Mouse (Mus musculus) adrenal gland, adult 2 months (tissue): ENCODE data around the gene Foxo3. TPM values are rescaled to one million over a fixed set of nuclear protein-coding genes. Genes with fewer than 3 reads are reported as not detected.
A peak's percentile ranks its signal among the peaks of the same experiment; 100 is the strongest.

ENCODE experiments used
- DNase-seq: peaks from one replicate; pipeline ENCODE4 v3.0.0; 2021
- polyA plus RNA-seq: library from polyadenylated mRNA; depleted of rRNA; stranded (reverse); fragments of >200 nt; gene quantifications from 2 replicates; pipeline ENCODE4 v1.2.3, GENCODE M21; 2012
- total RNA-seq, 2 experiments: library from RNA; stranded (reverse); gene quantifications; 2 replicates each; pipeline ENCODE4 v1.2.3; 2021

Gene Foxo3
- total and polyA plus RNA-seq, 3 experiments, result 39.7 to 76.1 (median 55.6) TPM

- DNase-seq, result no peak
Measured at GRCm38 (mm10) chr10:42275871-42276501, 569 bp downstream of the Foxo3 start.

GRCm38 (mm10) chr10:42275401-42275870, 1.1 kb downstream of the Foxo3 start:
- DNase-seq, result peak; percentile 79

- peak; percentile 71 for DNase-seq
Measured at GRCm38 (mm10) chr10:42274712-42275400, 1.7 kb downstream of the Foxo3 start.

DNA sequence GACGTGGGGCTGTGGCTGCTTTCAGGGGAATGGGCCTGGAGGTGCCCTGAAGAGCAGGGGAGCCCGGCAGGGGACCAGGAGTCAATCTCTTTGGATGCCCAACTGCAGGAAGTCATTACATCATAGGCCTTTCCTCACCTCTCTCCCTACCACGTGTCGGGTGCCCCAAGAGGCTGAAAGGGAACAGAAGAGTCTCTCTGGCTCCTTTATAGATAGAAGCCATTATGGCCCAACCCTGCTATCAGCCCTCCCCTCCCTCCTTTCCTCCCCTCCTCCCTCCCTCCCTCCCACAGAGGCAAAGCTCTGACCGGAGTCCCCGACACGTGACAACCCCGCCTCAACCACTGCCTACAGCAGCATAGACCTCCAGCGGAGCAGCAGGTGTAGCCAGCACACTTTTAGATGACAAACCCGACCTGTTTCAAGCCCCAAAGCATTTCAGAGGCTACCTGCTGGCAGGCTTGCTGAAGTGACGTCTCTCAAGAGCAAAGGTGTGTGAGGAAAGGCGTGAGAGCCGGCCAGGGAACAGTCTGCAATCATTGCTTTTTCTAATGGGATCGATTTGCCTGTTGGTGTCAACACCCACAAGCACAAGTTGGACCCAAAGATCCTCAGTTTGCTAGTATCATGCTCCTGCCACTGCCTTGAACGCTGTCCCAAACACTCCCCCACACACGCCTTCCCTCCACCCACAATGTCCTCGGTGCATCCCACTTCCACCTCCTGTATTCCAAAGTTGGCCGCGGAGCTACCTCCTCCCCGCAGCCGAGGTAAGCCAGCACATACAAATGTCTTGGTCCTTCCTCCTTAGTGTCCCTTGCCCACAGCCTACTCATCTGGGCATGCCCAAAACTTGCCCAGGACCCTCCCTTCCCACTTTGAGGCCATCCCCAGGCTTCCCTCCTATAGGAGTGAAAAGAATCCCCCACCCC, 2.5 kb downstream of the Foxo3 start:
- DNase-seq, result peak; percentile 67

- DNase-seq, result no peak
Measured at GRCm38 (mm10) chr10:42273403-42273759, 3.2 kb downstream of the Foxo3 start.

DNA sequence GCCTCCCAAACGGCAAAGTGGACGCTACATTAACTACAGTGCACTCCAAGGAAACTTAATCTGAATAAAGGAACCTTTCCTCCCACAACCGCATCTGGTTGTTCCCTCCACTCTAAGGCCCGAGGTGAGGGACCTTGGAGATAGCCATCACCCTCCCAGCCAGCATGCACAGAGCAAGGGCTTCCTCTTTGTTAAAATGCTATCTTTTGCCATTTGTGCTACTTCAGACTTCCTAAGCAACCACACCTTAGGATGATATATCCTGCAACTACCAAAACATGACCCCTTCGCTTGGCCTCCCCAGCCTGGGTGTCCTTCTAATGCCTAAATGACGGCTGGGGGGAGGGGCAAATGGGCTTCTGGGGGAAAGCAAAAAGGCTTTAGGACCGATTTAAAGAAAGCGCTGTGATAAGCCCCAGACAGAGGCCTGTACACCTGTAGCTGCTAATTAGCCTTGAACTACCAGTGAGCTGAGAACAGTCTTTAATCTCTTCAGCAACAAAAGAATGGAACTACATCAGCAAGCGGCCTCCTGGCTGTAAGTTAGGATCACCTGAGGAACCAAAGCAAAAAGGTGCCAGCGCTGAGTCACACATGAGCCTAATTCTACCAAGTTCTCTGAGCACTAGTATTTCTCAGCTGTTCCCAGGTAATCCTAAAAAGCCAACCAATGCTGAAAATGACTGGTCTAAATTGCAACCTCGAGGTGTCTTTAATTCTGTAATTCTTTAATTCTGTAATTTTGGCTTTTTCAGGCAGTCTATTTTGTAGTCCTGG, 4.9 kb downstream of the Foxo3 start:
- DNase-seq, result no peak

DNA sequence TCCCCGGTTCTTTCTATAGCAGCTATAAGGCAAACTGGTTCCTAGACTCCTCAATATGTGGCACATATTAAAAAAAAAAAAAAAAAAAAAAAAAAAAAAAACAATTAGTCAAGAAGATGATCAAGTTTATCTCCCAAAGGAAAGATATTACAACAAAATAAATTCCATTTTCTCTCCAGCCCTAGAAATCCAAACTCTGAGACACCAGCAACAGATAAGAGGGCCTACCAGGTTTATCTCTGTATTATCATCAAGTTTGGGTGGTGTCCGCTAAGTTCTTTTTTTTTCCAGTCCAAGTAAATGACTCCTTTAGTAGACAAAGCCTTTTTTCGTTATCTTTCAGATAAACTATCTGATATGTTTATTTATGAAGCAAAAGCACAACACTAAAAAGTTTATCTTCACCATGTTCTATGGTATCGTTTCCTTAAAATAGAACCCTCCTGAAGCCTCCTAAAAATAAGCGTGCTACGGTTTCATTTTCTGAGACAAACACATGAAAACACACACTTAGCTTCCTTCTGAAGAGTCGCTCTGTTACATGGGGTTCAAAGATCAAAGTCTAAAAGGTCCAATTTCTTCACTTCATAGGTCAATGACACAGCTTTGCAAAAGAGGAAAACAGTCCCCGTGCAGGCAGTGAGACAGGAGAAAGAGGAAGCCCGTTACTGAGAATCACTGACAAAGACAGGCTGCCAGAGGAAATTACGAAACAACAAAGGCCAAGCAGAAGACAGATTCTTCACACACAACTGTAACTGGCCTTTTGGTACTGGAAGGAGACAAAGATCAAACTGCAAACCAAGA, 6.1 kb downstream of the Foxo3 start:
- DNase-seq, result peak; percentile 70

- peak; percentile 41 for DNase-seq
Measured at GRCm38 (mm10) chr10:42269281-42270025, 7.1 kb downstream of the Foxo3 start.

- peak; percentile 27 for DNase-seq
Measured at GRCm38 (mm10) chr10:42267811-42268545, 8.6 kb downstream of the Foxo3 start.

DNA sequence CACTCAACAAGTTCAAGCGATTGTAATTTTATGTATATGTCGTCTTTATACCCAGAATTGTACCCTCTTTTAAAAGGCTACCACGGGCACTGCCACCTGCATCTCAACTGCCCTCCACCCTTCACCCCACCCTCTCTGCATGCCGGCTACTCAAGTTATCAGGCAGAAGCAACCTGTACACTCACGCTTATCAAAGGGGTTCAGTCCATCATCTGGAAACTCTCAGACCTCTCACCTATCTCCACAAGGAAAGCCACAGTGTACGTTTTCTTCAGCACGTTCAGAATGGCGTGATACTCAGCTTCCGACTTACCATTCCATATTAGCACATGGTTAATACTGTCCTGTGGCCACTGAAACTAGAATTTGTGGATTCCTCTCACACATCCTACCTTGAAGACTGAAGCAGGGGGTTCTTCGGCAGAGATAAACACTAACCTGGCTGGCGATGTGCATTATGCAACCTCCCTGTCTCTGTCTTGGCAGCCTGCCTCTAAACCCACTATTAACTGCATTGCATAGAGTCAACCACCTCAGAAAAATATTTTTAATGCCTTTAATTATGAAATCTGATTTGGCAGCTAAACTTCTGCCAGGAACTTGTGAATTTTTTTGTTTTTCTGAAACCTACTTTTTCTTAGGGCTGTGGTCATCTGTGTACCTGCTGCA, 11.4 kb downstream of the Foxo3 start:
- no peak for DNase-seq

DNA sequence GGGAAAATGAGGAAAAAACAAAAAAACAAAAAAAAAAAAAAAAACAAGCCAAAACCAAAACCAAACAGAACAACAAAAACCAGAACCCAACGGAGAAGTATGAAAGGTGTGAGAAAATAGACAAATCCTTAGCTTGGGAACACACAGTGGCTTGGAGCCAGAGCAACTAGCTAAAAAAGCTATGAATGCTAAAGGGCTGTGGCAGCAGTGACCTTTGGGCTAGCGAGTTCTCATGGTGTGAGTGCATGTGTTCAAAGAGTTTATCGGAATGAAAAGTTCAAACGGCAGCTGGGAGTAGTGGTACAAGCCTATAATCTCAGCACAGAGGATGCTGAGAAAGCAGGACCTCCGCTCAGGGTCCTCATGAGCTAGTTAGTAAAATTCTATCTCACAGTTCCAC, 12.4 kb downstream of the Foxo3 start:
- no peak for DNase-seq

DNA sequence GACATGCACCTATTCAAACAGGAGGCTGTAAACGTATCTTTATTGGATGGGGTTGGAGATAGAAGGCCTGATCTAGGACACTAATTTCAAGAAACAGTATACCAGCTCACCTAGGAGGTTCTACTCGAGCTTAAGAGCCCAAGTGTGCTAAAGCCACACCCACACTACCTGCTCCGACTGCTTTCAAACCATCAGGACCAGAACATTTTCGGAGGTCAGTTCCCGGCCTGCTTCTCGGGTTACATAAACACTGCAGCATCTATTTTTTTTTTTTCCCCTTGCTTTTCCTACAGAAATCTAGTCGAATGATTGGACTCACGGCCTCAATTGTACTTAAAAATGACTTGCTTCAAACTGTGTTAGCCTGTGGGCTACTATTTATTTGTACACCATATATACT, 12.9 kb downstream of the Foxo3 start:
- no peak for DNase-seq

DNA sequence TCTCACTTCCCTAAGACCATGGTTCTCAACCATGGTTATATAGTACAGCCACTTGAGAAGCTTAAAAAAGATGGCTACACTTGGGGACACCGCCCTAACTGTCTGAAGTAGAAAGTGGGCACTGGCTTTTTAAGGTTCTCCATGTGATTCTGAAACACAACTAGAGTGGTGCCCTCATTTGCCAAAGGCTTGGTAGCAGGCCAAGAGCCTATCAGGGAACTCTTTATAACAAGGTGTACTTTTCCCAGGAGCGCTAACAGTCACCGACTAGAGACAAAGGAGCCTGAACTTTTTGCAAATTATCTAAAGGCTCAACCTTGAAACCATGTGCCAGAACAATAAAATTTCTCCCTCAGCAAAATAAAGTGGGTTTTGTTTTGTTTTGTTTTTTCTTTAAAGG, 14.5 kb downstream of the Foxo3 start:
- DNase-seq, result no peak

DNA sequence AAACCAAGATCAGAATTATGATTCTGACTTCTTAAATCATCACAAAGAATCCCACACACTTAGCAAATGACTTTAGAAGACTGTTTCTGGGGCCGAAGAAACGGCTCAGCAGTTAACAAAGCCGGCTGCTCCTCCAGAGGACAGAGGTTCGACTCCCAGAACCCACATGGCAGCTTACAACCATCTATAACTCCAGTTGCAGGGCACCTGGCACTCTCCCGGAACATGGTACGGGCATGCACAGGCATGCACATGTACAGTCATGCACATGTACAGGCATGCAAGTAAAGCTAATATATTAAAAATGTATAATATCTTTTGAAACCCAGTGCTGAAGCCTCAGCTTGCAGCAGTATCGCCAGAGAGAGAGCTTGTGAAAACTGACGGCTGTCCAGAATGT, 15.5 kb downstream of the Foxo3 start:
- no peak for DNase-seq

- no peak for DNase-seq
Measured at GRCm38 (mm10) chr10:42260523-42260922, 16.0 kb downstream of the Foxo3 start.

DNA sequence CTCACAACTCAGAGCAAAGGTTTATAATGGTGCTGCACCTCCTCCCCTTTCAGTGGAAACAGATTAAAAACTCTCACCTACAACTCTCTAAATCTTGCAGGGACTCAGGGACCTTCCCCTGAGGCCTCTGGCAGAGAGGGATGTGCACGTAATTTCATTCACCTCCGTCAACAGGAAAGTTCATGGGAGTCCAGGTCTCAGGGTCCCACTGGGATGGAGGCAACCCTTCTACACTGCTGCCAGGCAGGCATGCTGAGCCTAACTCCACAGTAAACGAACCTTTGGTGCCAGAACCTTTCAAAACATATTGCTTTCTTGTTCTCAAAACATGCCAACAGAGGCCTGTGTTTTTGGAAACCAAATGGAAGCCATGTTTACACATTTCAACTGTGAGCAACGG, 17.0 kb downstream of the Foxo3 start:
- DNase-seq, result no peak

- DNase-seq, result no peak
Measured at GRCm38 (mm10) chr10:42257985-42258384, 18.6 kb downstream of the Foxo3 start.

GRCm38 (mm10) chr10:42254788-42255187, 21.8 kb downstream of the Foxo3 start:
- DNase-seq, result no peak

DNA sequence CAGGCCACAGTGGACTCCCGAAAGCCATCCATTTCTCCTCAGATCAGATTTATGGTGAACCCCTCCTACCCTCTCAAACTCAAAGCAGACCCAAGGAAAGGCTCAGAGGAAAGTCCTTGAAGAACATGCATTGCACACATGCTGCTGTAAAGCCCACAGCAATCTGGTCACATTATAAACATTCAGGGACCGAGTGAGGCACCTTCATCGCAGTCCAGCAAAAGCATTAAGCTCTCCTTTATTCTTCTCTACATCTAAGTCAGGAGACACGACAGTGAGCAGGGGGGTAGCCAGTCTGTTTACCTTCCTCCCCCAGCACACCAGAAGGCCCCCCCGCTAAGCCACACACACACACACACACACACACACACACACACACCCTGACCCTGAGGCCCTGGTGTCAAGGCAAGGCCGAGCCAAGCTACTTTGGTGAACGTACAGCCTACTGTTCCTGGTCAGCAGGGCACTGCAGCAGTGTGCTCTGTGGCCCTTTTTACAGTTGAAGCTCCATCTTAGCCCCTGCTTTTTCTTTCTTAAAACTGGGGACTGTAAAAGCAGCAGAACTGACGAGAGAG, 24.7 kb downstream of the Foxo3 start:
- DNase-seq, result peak; percentile 57
